Mouse (Mus musculus): ENCODE measurements around the gene Bach2.

Gene Bach2

DNA sequence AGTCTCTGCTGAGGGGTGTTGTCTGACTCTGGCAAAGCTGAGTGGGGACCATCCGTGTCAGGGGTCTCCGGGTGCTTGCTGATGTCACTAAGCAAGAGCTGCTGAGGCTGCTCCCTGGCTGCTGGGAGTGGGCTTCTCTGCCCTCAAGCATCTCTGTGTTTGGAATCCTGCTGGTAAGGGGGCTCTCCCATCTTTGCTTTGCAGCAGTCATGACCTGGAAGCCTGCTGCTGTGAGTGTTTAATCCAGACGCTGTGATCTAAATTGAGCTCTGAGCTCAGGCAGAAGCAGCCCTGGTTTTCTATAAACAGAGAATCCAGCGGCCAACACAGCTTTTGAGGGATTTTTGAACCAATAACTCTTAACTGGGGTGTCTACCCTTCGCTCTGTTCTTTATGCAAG, 89.0 kb downstream of the Bach2 start:
- DNase-seq (ENCODE audit: low spot score in 2 of 2), result no peak

GRCm38 (mm10) chr4:32328561-32328960, 90.0 kb downstream of the Bach2 start:
- DNase-seq (ENCODE audit: low spot score in 2 of 2), result no peak

DNA sequence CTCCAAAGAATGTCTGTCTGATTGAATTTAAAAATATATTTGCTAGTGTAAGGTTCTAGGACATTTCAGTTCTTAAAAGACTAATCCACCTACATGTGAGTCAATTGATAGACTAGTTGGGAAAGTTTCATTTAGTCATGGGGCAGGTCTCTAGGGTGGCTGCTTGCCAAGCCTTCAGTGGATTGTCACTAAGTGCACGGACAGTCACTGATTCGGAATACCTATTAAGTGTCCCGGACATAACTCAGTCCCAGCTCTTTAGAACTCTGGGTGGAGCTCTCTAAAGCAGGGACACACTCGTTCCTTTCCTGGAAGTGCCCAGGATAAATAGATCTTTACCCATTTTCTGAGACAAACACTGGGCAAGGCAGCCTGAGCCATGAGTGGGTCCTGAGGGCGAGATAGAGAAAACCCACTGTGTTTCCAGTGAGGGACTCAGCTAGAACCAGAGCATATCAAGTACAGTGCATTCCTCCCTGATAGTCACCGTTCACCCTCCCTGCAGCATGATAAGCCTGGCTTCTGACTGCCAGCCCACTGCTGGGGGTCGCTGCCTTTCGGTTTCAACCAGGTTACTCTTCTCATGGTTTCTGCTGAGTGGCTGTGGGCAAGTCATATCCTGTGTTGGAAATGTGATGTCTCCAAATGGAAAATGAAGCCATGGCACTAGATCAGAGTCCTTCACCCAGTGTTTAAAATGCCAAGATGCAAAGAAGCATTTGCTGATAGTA, 92.1 kb downstream of the Bach2 start:
- no peak for DNase-seq (ENCODE audit: low spot score in 2 of 2)

DNA sequence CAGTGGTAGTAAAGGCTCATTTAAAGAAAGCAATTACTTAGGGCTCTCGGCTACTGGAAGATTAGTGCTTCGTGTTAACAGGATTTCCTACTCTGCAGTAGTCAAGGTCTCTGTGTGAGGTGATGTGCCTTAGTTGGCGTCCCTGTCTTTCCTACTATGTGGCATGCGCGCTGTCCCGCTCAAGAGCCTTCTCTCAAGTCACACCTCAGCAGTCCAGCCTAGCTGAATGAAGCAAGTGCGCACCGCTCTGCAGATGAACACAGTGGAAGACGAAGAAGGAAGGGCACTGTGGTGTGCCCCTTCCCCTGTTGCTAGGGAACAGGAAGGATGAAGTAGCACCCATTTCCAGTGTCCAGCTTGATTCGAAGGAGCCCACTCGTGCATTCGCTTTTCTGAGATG, 93.4 kb downstream of the Bach2 start:
- no peak for DNase-seq (ENCODE audit: low spot score in 2 of 2)

- no peak for DNase-seq (ENCODE audit: low spot score in 2 of 2)
These were observed 95.5 kb downstream of the Bach2 start for GRCm38 (mm10) chr4:32334131-32334530.

GRCm38 (mm10) chr4:32334765-32335164, 96.2 kb downstream of the Bach2 start:
- DNase-seq (ENCODE audit: low spot score in 2 of 2), result no peak

GRCm38 (mm10) chr4:32335659-32336058, 97.1 kb downstream of the Bach2 start:
- peak in 1 of 2 experiments; percentile 20 for DNase-seq (ENCODE audit: low spot score in 2 of 2)

GRCm38 (mm10) chr4:32336642-32337041, 98.0 kb downstream of the Bach2 start:
- DNase-seq (ENCODE audit: low spot score in 2 of 2), result peak in 1 of 2 experiments; percentile 25

GRCm38 (mm10) chr4:32337638-32338037, 99.0 kb downstream of the Bach2 start:
- no peak for DNase-seq (ENCODE audit: low spot score in 2 of 2)

DNA sequence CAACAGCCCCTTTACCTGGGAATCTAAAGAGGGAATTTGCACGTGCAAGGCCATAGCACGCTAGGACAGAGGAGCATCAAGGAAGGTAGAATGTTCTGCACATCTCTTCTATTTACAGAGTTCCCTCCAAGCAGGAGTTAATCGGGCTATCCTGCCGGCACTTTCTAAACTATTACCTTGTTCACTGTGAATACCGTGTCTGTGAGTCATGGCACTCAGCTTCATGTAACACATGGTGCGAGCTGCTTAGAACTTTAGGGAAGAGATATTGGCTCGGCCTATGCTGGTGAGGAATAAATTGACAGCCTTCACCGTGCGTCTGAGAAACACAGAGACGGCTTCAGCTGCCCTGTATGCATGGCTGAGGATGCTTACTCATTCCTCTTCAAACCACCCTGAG, 99.8 kb downstream of the Bach2 start:
- peak in 1 of 2 experiments; percentile 18 for DNase-seq (ENCODE audit: low spot score in 2 of 2)

DNA sequence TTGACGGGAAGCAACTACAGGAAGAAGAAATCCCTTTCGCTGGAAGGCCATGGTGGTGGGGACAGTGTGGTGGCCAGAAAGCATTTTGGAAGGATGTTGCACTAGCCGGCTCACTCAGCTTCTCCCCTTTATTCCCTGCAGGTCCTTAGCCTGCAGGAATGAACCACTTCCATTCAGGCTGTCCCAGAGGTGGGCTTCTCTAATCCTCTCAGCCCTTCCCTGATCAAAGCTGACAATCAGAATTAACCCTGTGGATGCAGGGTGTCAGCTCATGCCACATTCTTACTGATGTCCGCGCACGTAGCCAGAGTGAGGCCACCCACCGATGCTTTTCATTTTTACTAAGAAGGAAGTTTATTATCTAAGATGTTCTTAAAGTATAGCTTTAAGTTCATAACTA, 102.2 kb downstream of the Bach2 start:
- DNase-seq (ENCODE audit: low spot score in 2 of 2), result no peak

DNA sequence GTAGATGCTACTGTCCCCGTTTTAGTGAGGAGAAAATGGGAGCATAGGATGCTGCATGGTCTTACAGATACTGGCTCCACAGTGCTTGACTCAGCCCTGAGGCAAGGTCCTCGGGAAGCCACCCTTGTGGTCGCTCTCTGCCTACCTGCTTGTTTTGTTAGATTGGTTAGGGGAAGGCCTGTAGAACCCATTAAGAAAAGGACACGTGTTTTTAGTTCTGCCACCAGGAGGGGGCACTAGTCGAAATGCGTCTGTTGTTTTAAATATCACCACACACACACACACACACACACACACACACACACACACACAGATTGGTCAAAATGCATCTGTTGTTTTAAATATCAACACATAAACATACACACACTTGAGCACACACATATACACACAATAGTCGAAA, 103.7 kb downstream of the Bach2 start:
- DNase-seq (ENCODE audit: low spot score in 2 of 2), result peak in 1 of 2 experiments; percentile 27

GRCm38 (mm10) chr4:32343256-32344165, 104.9 kb downstream of the Bach2 start:
- peak in 1 of 2 experiments; percentile 26 for DNase-seq (ENCODE audit: low spot score in 2 of 2)

GRCm38 (mm10) chr4:32344276-32344675, 105.7 kb downstream of the Bach2 start:
- DNase-seq (ENCODE audit: low spot score in 2 of 2), result peak in 1 of 2 experiments; percentile 22

DNA sequence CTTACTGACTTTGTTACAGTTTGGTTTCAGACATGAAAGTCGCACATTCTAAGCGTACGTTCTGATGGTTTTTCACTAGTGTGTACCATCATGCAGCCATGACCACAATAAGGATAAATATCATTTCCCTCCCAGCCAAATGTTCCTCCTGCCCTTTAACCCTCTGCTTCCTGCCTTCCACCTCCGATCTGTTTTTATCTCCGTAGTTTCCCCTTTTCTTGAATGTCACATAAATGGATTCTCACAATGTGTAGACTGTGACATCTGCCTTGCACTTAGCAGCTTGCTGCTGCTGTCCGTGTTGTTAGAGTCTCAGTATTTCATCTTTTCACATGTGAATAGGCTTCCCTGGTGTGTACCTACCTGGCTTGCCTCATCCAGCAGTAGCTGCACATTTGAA, 108.6 kb downstream of the Bach2 start:
- DNase-seq (ENCODE audit: low spot score in 2 of 2), result peak in 1 of 2 experiments; percentile 20

GRCm38 (mm10) chr4:32347711-32348110, 109.1 kb downstream of the Bach2 start:
- no peak for DNase-seq (ENCODE audit: low spot score in 2 of 2)

DNA sequence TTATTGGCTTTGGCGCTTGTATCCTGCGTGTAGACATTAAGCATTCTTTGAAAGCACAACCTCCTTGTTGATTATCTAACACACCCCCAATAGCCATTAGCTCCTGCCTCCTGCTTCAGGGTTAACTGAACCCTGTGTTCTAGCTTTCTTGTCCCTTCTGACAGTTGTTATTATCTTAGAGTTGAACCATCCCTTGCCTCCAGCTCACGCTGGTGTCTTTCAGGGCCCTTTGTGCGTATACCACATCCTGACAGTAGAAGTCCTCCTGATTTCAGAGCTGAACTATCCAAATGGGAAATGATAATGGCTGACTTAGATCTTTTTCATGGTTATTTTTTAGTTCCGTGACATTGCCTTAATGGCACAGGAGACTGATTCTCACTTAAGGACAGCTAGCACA, 110.8 kb downstream of the Bach2 start:
- DNase-seq (ENCODE audit: low spot score in 2 of 2), result no peak

GRCm38 (mm10) chr4:32351236-32351635, 112.6 kb downstream of the Bach2 start:
- peak in 1 of 2 experiments; percentile 33 for DNase-seq (ENCODE audit: low spot score in 2 of 2)

GRCm38 (mm10) chr4:32351661-32352246, 113.2 kb downstream of the Bach2 start:
- peak in 1 of 2 experiments; percentile 36 for DNase-seq (ENCODE audit: low spot score in 2 of 2)

DNA sequence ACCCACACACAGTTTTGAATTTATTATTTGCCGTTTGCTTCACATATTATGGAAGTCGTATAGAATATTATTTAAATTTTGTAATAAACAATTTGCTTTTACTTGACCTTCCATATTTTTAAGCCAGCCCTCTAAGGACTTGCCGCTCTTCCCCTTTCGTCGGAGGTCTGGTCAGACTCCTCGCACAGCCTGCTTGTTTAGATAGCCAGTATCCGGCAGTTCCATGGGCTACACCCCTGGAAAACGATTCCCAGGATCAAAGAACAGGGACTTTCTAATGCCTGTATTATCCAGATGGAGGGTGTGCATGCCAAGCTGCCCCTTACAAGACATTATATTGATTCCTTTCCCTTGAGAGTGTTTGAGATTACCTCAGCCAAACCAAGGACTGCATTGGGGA, 113.8 kb downstream of the Bach2 start:
- DNase-seq (ENCODE audit: low spot score in 2 of 2), result no peak

GRCm38 (mm10) chr4:32352842-32353241, 114.2 kb downstream of the Bach2 start:
- peak in 1 of 2 experiments; percentile 67 for DNase-seq (ENCODE audit: low spot score in 2 of 2)

DNA sequence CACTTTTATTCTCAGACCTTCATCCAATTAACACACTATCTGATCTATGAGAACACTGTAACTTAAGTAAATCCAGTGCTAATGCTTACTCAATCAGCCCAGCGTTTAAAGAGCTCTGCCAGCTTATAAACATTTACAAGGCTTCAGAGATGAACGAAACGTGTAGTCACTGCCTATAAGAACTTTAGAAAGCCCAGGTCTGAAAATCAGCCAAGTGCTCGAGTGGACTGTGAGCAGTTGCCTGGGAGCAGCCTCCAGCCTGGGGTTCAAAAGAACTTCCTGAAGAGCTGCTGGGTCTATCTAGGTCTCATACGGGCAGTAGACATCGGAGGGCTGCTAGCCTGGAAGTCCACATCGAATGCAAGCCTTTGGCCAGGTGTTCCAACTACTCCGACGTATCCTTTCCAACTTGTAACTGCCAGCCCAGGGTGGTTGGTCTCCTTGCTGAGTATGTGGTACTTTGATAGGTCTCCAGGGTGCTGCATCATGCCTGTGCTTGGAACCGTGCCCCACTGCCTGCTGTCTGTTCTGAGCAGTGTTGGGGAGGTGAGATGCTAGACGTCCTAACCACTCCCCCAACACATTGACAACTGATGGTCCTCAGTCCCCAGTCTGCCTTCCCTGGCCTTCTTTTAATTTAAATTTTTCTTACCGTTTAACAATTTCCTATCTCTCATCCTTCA, 117.5 kb downstream of the Bach2 start:
- DNase-seq (ENCODE audit: low spot score in 2 of 2), result peak in 1 of 2 experiments; percentile 40
